Mouse (Mus musculus) midbrain, embryonic 16.5 days (tissue): ENCODE measurements around the gene Fzr1. TPM values are rescaled to one million over a fixed set of nuclear protein-coding genes. Genes with fewer than 3 reads are reported as not detected.

Source experiments
- ATAC-seq: fragments of 200-750 bp; cut with Nextera tagmentation; 2 replicates; pipeline ENCODE4 v1.8.0; 2017; ENCODE audit warnings: moderate TSS enrichment
- H3K27ac ChIP-seq: fragments of 300-500 bp; sonication (generic); 2 replicates; pipeline ENCODE4 v1.5.1; 2014; ENCODE audit warnings: mild to moderate bottlenecking, low read length, mixed read lengths
- H3K27me3 ChIP-seq: fragments of 300-500 bp; sonication (generic); 2 replicates; pipeline ENCODE4 v1.6.1; 2014; ENCODE audit warnings: low read depth, low read length, mixed read lengths; ENCODE audit not compliant: control insufficient read depth, insufficient read depth
- H3K36me3 ChIP-seq: fragments of 300-500 bp; sonication (generic); 2 replicates; pipeline ENCODE4 v1.6.1; 2014; ENCODE audit warnings: mild to moderate bottlenecking, low read length, moderate library complexity, mixed read lengths; ENCODE audit not compliant: control insufficient read depth, insufficient read depth
- H3K4me1 ChIP-seq: fragments of 300-500 bp; sonication (generic); 2 replicates; pipeline ENCODE4 v1.6.1; 2014; ENCODE audit warnings: mild to moderate bottlenecking, low read length, mixed read lengths; ENCODE audit not compliant: control insufficient read depth, insufficient read depth
- H3K4me2 ChIP-seq: fragments of 300-500 bp; sonication (generic); 2 replicates; pipeline ENCODE4 v1.6.1; 2014; ENCODE audit warnings: mild to moderate bottlenecking, low read length, mixed read lengths
- H3K4me3 ChIP-seq: fragments of 300-500 bp; sonication (generic); 2 replicates; pipeline ENCODE4 v1.5.1; 2014; ENCODE audit warnings: low read depth, mild to moderate bottlenecking, low read length, moderate library complexity, mixed read lengths
- H3K9ac ChIP-seq: fragments of 300-500 bp; sonication (generic); 2 replicates; pipeline ENCODE4 v1.6.1; 2014; ENCODE audit warnings: low read depth, low read length, mixed read lengths
- H3K9me3 ChIP-seq: fragments of 300-500 bp; sonication (generic); replicated peaks from 2 replicates; pipeline ENCODE4 v1.6.1; 2014; ENCODE audit warnings: mild to moderate bottlenecking, low read length, mixed read lengths; ENCODE audit not compliant: control insufficient read depth, poor library complexity, severe bottlenecking
- WGBS: fragments of 180-500 bp; shearing (Covaris S2); extraction: QIAGEN DNeasy Blood & Tissue Kit; methylation state at CpG from one replicate; pipeline ENCODE4 v1.1.7; 2014; 5-methylcytosine and 5-hydroxymethylcytosine counted together
- polyA plus RNA-seq: library from polyadenylated mRNA; unstranded; fragments of >200 nt; fragmentation: Nextera tagmentation; extraction: Ambion mirVana; gene quantifications from 2 replicates; pipeline ENCODE4 v1.2.1, GENCODE M21; 2015

Fzr1 gene
- polyA plus RNA-seq, 1 experiment from 2014 or later = 146 TPM

DNA sequence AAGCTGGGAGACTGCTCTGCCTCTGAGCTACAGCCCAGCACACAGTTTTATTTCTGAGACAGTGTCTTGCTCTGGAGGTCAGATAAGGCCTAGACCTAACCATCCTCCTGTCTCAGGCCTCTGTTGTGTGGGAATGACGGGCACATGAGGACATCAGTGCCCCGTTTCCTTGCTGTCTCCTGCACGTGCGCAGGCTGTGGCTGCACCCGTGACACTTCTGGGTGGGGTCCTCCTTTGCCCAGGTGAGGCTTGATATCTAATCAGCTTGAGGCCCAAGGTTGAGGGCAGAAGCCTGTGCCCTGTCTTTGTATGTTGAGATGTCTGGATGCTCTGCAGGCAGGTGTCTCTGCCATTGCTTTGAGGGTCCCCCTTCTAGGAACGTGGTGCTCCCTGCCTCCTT is 14.0 kb upstream of the Fzr1 start:
- no peak overlapping the region for H3K4me2 ChIP-seq
- H3K4me1 ChIP-seq = peaks cover 4% of the 10 kb centered on the region; the same call in 1 of the 2 replicates
- no peak for ATAC-seq
- WGBS = 82% methylated on average over 6 of the region's 6 CpGs
- H3K9me3 ChIP-seq = no peaks in the 10 kb centered on the region
- no peak overlapping the region for H3K27ac ChIP-seq
- no peak overlapping the region for H3K4me3 ChIP-seq
- no peak overlapping the region for H3K9ac ChIP-seq
- H3K36me3 ChIP-seq = peaks cover 8% of the 10 kb centered on the region
- H3K27me3 ChIP-seq = no peaks in the 10 kb centered on the region

DNA sequence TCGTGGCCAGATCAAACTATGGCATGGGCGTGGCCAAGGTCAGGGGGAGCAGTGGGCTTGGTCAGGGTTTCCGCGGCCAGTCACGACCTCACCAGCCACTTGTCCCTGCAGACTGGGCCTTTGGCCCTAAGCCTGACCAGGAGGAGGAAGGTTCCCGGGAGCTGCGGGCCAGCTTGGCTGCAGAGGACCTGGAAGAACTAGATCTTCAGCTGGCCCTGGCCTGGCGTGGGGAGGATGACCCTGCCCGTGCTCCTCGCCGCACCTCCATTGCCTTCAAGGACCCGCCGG is 12.3 kb upstream of the Fzr1 start:
- Histone ChIP-seq H3K4me3 (no peak overlapping the region), H3K9ac (no peak overlapping the region), H3K36me3 (peaks cover 12% of the 10 kb centered on the region), H3K27ac (no peak overlapping the region), H3K9me3 (no peaks in the 10 kb centered on the region), H3K4me1 (peaks cover 8% of the 10 kb centered on the region), H3K27me3 (no peaks in the 10 kb centered on the region), H3K4me2 (no peak overlapping the region)
- no peak for ATAC-seq
- WGBS = 90% methylated on average over 13 of the region's 13 CpGs

DNA sequence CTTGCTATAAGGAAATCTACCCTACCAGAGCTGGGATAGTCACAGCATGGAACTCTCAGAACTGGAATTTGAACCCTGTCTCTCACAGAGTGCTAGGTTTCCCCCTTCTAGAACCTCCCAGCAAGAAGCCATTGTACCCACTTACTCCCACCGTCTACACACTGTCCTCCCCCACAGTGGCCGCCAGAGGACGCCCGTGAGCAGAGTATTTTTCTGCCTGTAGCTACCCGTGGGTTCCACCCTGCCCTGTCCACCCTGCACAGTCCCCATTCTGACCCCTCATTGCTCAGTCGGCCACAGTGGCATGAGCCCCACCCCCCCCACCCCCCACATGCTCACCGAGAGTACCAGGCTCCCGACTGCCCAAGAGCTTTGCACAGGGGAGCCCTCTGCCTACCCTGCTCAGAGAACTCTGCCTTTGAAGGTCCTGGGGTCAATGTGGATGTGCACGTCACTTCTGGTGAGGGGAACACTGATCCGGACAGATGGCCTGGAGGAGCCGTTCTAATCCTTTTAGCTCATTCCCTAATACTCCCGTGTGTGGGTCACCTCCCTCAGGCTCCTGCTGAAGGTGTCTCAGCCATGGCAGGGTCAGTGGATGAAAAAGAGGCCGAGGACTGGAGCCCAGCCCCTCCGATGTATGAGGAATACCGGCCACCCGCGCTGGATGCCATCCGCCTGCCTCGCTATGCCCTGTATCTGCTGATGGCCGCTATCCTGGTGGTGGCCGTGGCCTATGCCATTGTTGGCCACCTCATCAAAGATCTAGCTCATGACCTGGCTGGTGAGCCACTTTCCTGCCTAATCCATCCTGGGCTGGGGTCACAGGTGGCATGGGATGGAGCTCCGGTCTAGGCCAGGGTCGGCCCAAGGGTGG is 11.7 kb upstream of the Fzr1 start:
- Histone ChIP-seq H3K4me2 (no peak overlapping the region), H3K9ac (no peak overlapping the region), H3K27me3 (no peaks in the 10 kb centered on the region), H3K9me3 (no peaks in the 10 kb centered on the region), H3K4me3 (no peak overlapping the region), H3K36me3 (peaks cover 12% of the 10 kb centered on the region), H3K27ac (no peak overlapping the region), H3K4me1 (peaks cover 14% of the 10 kb centered on the region)
- WGBS = 52% methylated on average over 23 of the region's 23 CpGs
- no peak for ATAC-seq

DNA sequence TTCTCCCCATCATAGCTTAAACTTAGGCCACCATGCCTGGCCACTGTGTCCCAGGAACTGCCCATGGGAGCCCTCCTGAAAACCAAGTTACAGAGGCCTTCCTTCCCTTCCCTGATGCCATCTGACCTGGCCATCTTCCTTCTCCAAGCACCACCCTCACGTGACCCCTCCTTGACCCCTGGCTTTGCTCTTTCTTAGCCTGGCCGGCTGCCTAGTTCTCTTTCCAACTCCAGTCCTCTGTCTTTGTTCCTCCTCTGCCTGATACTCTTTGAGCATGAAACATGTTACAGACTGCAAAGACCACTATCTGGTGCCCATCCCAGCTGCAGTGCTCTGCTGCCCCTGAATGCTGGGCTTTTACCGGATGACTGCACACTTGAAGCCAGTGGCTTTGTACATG is 11.1 kb upstream of the Fzr1 start:
- H3K4me3 ChIP-seq = no peak overlapping the region
- WGBS = 44% methylated on average over 3 of the region's 3 CpGs
- H3K27ac ChIP-seq = no peak overlapping the region
- H3K9me3 ChIP-seq = no peaks in the 10 kb centered on the region
- H3K27me3 ChIP-seq = no peaks in the 10 kb centered on the region
- H3K36me3 ChIP-seq = peaks cover 12% of the 10 kb centered on the region
- no peak for ATAC-seq
- H3K9ac ChIP-seq = no peak overlapping the region
- H3K4me1 ChIP-seq = peaks cover 17% of the 10 kb centered on the region
- H3K4me2 ChIP-seq = no peak overlapping the region

- Histone ChIP-seq H3K4me2 (no peak within 1 kb of the TSS), H3K9ac (no peak within 1 kb of the TSS), H3K9me3 (no peaks in the 10 kb centered on the region), H3K4me3 (no peak within 1 kb of the TSS), H3K27me3 (no peaks in the 10 kb centered on the region), H3K27ac (no peak within 1 kb of the TSS), H3K36me3 (peaks cover 12% of the 10 kb centered on the region), H3K4me1 (peaks cover 17% of the 10 kb centered on the region)
- no peak for ATAC-seq
- WGBS = 85% methylated on average over 5 of the region's 5 CpGs
These were observed 10.3 kb upstream of the Fzr1 start, which contains the start of gene Gm48552 for GRCm38 (mm10) chr10:81388505-81389055. TSS of gene Gm48552 (plus strand) at chr10:81389005.

GRCm38 (mm10) chr10:81387716-81388115 is 9.4 kb upstream of the Fzr1 start:
- Histone ChIP-seq H3K4me1 (peaks cover 13% of the 10 kb centered on the region), H3K9me3 (no peaks in the 10 kb centered on the region), H3K36me3 (peaks cover 12% of the 10 kb centered on the region), H3K9ac (no peak overlapping the region), H3K4me2 (no peak overlapping the region), H3K27ac (no peak overlapping the region), H3K27me3 (no peaks in the 10 kb centered on the region), H3K4me3 (no peak overlapping the region)
- 94% methylated on average over 20 of the region's 20 CpGs for WGBS
- no peak for ATAC-seq

- peak overlapping the region; percentile 98; the same call in 1 of the 2 replicates for H3K4me2 ChIP-seq
- H3K9ac ChIP-seq = 0 out of 2 replicates have a peak overlapping the region, but pooled peaks have one; percentile 84
- no peaks in the 10 kb centered on the region for H3K9me3 ChIP-seq
- 79% methylated on average over 22 of the region's 22 CpGs for WGBS
- H3K27me3 ChIP-seq = no peaks in the 10 kb centered on the region
- H3K36me3 ChIP-seq = peaks cover 12% of the 10 kb centered on the region
- H3K27ac ChIP-seq = no peak overlapping the region
- ATAC-seq = no peak
- H3K4me1 ChIP-seq = peaks cover 13% of the 10 kb centered on the region
- no peak overlapping the region; the same call in 1 of the 2 replicates for H3K4me3 ChIP-seq
These were observed 7.4 kb upstream of the Fzr1 start for GRCm38 (mm10) chr10:81385603-81386306.

DNA sequence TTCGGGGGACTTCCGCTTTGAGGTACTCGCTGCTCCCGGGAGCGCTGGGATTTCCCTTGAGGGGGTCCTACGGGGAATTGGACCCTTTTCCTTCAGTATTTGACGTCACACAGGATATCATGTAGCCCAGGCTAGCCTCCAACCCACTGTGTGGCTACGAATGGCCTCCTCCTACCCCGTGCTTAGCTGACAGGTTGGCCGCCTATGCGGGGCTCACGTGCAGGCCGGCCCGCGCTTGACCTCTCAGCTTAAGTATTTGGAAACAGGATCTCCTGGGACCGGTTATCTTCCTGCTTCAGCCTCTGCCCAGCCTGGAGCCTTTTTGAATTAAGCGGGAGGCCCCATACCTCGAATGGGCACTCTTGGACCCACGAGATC is 6.3 kb upstream of the Fzr1 start:
- H3K27me3 ChIP-seq = no peaks in the 10 kb centered on the region
- peak overlapping the region; percentile 69 for H3K4me3 ChIP-seq
- H3K9ac ChIP-seq = peak overlapping the region; percentile 84
- H3K27ac ChIP-seq = peak overlapping the region; percentile 85
- H3K4me1 ChIP-seq = peaks cover 13% of the 10 kb centered on the region
- H3K9me3 ChIP-seq = no peaks in the 10 kb centered on the region
- peak; percentile 29 for ATAC-seq
- under 1% methylated on average over 19 of the region's 19 CpGs for WGBS
- H3K36me3 ChIP-seq = peaks cover 12% of the 10 kb centered on the region
- H3K4me2 ChIP-seq = peak overlapping the region; percentile 98
